Mouse (Mus musculus) G1E-ER4 (cell line): ENCODE results near the gene 1700029P11Rik. TPM values are rescaled to one million over a fixed set of nuclear protein-coding genes. Genes with fewer than 3 reads are reported as not detected.

Experiments used
- GATA1 ChIP-seq: IDR thresholded peaks from one replicate; pipeline ENCODE4 v1.8.0; 2012; ENCODE audit warnings: low read length, inconsistent platforms
- polyA plus RNA-seq: library from polyadenylated mRNA; stranded (reverse); fragments of >175 nt; gene quantifications from 2 replicates; pipeline ENCODE4 v1.2.3, GENCODE M21; 2012

1700029P11Rik gene
- not detected in 2 replicates for polyA plus RNA-seq

GRCm38 (mm10) chr15:81980321-81980720 lies at the start of gene 1700029P11Rik:
1700029P11Rik (plus strand) TSS chr15:81980540.
- no peak for TF ChIP-seq GATA1

GRCm38 (mm10) chr15:81932951-81933470 lies 47.3 kb upstream of the 1700029P11Rik start:
- no peak for TF ChIP-seq GATA1

- TF ChIP-seq GATA1, result no peak
These were observed 46.4 kb upstream of the 1700029P11Rik start for GRCm38 (mm10) chr15:81933986-81934385.

GRCm38 (mm10) chr15:81935869-81936637 lies 44.3 kb upstream of the 1700029P11Rik start:
- no peak for TF ChIP-seq GATA1

GRCm38 (mm10) chr15:81936679-81937078 lies 43.7 kb upstream of the 1700029P11Rik start, which contains the start of gene Csdc2:
Csdc2 (plus strand) TSS chr15:81936759.
- no peak for TF ChIP-seq GATA1

- no peak for TF ChIP-seq GATA1
These were observed 43.0 kb upstream of the 1700029P11Rik start for GRCm38 (mm10) chr15:81937098-81937972.

GRCm38 (mm10) chr15:81938246-81938645 lies 42.1 kb upstream of the 1700029P11Rik start:
- TF ChIP-seq GATA1, result no peak

GRCm38 (mm10) chr15:81939157-81939715 lies 41.1 kb upstream of the 1700029P11Rik start:
- no peak for TF ChIP-seq GATA1

- no peak for TF ChIP-seq GATA1
These were observed 40.6 kb upstream of the 1700029P11Rik start for GRCm38 (mm10) chr15:81939774-81940173.

GRCm38 (mm10) chr15:81940219-81940618 lies 40.1 kb upstream of the 1700029P11Rik start:
- no peak for TF ChIP-seq GATA1

GRCm38 (mm10) chr15:81941010-81941409 lies 39.3 kb upstream of the 1700029P11Rik start:
- no peak for TF ChIP-seq GATA1

- TF ChIP-seq GATA1, result no peak
These were observed 37.1 kb upstream of the 1700029P11Rik start for GRCm38 (mm10) chr15:81943176-81943749.

- no peak for TF ChIP-seq GATA1
These were observed 31.3 kb upstream of the 1700029P11Rik start for GRCm38 (mm10) chr15:81949076-81949475.

- no peak for TF ChIP-seq GATA1
These were observed 30.7 kb upstream of the 1700029P11Rik start for GRCm38 (mm10) chr15:81949476-81950131.

- TF ChIP-seq GATA1, result no peak
These were observed 29.6 kb upstream of the 1700029P11Rik start for GRCm38 (mm10) chr15:81950716-81951115.

- TF ChIP-seq GATA1, result no peak
These were observed 29.2 kb upstream of the 1700029P11Rik start for GRCm38 (mm10) chr15:81951159-81951558.
